Mouse (Mus musculus) hematopoietic stem cell, adult 5-6 weeks (primary cell): ENCODE data around the gene Vmn2r56. TPM values are rescaled to one million over a fixed set of nuclear protein-coding genes. Genes with fewer than 3 reads are reported as not detected.
A peak's percentile ranks its signal among the peaks of the same experiment; 100 is the strongest.
"Not testable (repeated sequence)": the region's sequence is repeated elsewhere in the genome, so short reads cannot be mapped to it uniquely, and the experiment has no call there.

Source experiments
- ATAC-seq, 2 experiments: fragments of 125-278 bp in 1 of 2; replicated peaks in 1 of 2; 2 replicates each; pipeline ENCODE4 v1.8.0; 2016 to 2017; ENCODE audit warnings: inconsistent platforms in 2 of 2, mild to moderate bottlenecking in 2 of 2, moderate number of reproducible peaks in 2 of 2, low read depth in 1 of 2, moderate TSS enrichment in 1 of 2; ENCODE audit not compliant: low FRiP score in 2 of 2, poor library complexity in 2 of 2, severe bottlenecking in 2 of 2, insufficient read depth in 1 of 2, low TSS enrichment in 1 of 2
- total RNA-seq: library from RNA; stranded (forward); fragments of 172-1452, 232-1000 nt; gene quantifications from 2 replicates; pipeline ENCODE4 v1.2.3, GENCODE M21; 2017

Gene Vmn2r56
- not detected in 2 replicates for total RNA-seq

DNA sequence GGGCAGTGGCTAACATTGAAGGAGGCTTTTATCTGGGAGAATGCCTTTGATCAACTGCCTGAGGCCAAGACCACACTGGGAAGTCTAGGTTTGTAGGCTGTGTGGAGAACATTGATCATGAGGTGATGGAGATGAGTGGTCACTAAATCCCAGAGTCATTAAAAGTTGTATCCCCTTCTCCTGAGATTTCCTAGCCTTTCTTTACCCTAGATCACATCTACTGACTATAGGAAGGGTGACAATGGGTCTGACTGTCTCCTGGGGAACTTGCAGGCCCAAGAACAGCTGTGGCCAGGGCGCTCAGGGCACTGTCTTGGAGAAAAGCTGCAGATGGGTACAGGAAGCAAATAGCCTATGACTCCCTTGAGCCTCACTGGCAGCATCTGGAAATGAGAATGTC, at the start of gene Vmn2r56:
TSS of gene Vmn2r56 (minus strand) at position 101 of the 400 bp plus-strand sequence.
- no peak for ATAC-seq

DNA sequence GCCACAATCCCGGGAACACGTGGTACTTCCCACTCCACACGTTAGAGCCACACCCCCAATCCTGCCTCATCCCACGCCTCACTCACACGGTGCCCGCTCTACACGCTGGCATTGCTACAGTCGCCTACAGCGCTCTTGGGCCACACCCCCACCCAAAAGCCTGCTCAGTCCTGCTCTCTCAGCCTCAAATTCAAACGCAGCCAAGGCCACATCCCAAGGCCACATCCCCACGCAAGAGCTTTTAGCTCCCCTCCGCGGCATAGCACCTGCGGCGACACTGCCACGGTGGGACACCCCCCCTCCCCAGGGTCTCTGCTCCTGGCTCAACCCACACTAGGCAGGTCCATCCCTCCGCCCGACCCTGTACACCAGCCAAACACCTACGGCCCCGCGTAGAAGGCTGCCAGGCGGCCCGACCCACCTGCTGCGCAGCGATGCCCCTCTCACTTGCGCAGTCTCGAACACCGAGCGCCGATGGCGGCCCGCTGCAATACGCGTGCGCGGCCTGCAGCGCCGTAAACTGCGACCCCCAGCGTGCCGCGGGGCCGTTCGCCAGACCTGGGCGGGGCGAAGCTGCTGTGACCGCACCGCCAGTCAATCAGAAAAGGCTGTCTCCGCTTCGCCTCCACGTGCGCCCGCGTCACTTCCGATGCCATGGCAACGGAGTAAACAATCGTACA, 45.5 kb upstream of the Vmn2r56 start:
- peak; percentile 71 to 96 for ATAC-seq

GRCm38 (mm10) chr7:12779782-12780150, 45.0 kb upstream of the Vmn2r56 start:
- 0 out of 4 replicates have a peak, but pooled peaks of 1 of the 2 experiments have one; percentile 1 for ATAC-seq

DNA sequence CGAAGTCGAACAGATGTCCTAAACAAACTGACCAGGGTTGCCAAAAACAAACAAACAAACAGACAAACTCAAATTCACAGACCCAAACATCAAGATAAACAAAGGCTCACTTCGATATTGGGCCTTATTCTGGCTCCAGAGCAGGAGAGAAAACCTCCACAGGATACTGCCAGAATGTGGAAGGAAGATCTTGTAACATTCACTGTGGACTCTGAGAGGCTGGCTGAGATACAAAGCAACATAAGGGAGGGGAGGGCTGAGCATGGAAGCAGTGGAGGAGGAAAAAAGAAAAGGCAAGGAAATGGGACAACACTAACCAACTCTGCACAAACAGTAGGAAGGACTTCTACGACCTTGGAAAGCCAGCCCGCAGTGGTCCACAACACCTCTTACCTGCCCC, 44.3 kb upstream of the Vmn2r56 start:
- no peak for ATAC-seq

GRCm38 (mm10) chr7:12774606-12775005, 39.8 kb upstream of the Vmn2r56 start:
- ATAC-seq = no peak

DNA sequence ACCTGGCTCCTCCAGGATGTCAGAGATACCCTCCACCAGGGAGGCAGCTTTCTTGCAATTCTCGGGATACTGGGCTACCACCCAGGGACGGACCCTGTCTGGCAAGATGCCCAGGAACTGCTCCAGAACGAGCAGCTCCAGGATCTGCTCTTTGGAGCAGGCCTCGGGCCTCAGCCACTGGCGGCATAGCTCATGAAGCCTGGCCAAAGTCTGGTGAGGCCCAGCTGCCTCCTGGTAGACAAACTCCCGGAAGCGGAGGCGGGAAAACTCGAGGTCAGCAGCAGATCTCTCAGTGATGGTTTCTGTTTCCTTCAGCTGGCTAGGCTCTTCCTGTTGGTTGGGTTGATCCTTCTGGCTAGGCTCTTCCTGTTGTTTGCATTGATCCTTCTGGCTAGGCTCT, 39.3 kb upstream of the Vmn2r56 start:
- ATAC-seq = no peak

GRCm38 (mm10) chr7:12749431-12750198, 14.8 kb upstream of the Vmn2r56 start:
- ATAC-seq = no peak

DNA sequence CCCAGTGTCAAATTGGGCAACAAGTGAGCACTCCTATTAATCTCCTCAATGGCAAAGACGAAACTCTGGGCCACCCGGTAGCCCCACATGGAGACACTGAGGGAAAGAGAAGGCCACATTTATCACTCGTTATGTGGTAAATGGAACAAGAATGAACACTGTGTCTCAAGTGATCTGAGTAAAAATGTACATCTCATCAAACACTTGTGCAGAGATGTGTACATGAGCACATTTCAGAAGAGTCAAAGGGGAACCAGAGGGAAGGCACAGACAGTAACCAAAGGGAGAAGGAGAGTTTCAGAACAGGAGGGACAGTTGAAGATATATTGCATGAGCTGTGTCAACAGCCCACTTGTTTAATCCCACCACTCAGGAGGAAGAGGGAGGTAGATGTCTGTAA, 49.9 kb downstream of the Vmn2r56 start, which contains the start of gene Vmn2r55:
TSS of gene Vmn2r55 (minus strand) at position 101 of the 400 bp plus-strand sequence.
- ATAC-seq = not testable (repeated sequence)

DNA sequence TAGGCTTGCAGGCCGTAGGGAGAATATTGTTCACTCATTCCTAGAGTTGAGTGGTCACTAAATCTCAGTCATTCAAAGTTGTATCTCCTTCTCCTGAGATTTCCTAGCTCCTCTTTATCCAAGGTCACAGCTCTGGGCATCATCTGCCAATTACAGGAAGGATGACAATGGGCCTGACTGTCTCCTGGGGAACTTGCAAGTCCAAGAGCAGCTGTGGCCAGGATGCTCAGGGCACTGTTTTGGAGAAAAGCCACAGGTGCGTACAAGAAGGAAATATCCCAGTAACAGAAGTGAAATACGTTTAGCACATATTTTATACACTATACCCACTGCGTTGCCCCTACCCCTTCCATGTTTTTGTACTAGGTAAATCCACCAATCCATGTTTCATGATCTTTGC, 94.6 kb downstream of the Vmn2r56 start, which contains the start of gene Vmn2r54:
TSS of gene Vmn2r54 (minus strand) at position 101 of the 400 bp plus-strand sequence.
- ATAC-seq = not testable (repeated sequence)

Other genes with a start within 250 kb of the Vmn2r56 start
- not detected in 2 replicates for gene 2900092C05Rik, start 222.5 kb downstream of the Vmn2r56 start, total RNA-seq
- gene Vmn2r53, start 126.2 kb downstream of the Vmn2r56 start, total RNA-seq = not detected in 2 replicates
- not detected in 2 replicates for gene Vmn2r54, start 94.7 kb downstream of the Vmn2r56 start, total RNA-seq
- gene Vmn2r55, start 50.0 kb downstream of the Vmn2r56 start, total RNA-seq = not detected in 2 replicates
- gene Zscan18, start 68.6 kb upstream of the Vmn2r56 start, total RNA-seq = 8.2 and 8.9 TPM in 2 replicates
- gene Zfp329, start 83.9 kb upstream of the Vmn2r56 start, total RNA-seq = 11.1 and 16.3 TPM in 2 replicates
- gene Zfp110, start 99.8 kb upstream of the Vmn2r56 start, total RNA-seq = 34.0 and 52.0 TPM in 2 replicates
- 5.3 and 6.4 TPM in 2 replicates for gene Zfp128, start 146.2 kb upstream of the Vmn2r56 start, total RNA-seq
- gene Zscan22, start 162.8 kb upstream of the Vmn2r56 start, total RNA-seq = 4.1 and 5.8 TPM in 2 replicates
- 1,183 and 1,501 TPM in 2 replicates for gene Rps5, start 187.3 kb upstream of the Vmn2r56 start, total RNA-seq
- 0.50 and 1.2 TPM in 2 replicates for gene Rnf225, start 192.4 kb upstream of the Vmn2r56 start, total RNA-seq
- gene Zfp324, start 230.8 kb upstream of the Vmn2r56 start, total RNA-seq = 6.9 and 10.6 TPM in 2 replicates
- 3.7 and 6.4 TPM in 2 replicates for gene Zfp446, start 242.8 kb upstream of the Vmn2r56 start, total RNA-seq